Mouse (Mus musculus) G1E (cell line): Measurements from ENCODE around the gene Adm. TPM values are rescaled to one million over a fixed set of nuclear protein-coding genes. Genes with fewer than 3 reads are reported as not detected.

Experiments used
- ATAC-seq: 2 replicates; pipeline ENCODE4 v1.8.0; 2016; ENCODE audit warnings: mild to moderate bottlenecking; ENCODE audit not compliant: insufficient number of reproducible peaks, poor library complexity, low FRiP score, severe bottlenecking; ENCODE audit errors: extremely low read depth
- DNase-seq: peaks from one replicate; pipeline ENCODE4 v3.0.0; 2012; ENCODE audit warnings: low spot score
- H3K27me3 ChIP-seq: 2 replicates; pipeline ENCODE4 v1.6.1; 2012; ENCODE audit warnings: mild to moderate bottlenecking, low read length, inconsistent platforms; ENCODE audit not compliant: insufficient read depth
- H3K36me3 ChIP-seq: replicated peaks from 2 replicates; pipeline ENCODE3; 2012; ENCODE audit warnings: mild to moderate bottlenecking, inconsistent platforms
- H3K4me1 ChIP-seq: 2 replicates; pipeline ENCODE4 v1.6.1; 2012; ENCODE audit warnings: low read depth, low read length, inconsistent platforms, mixed read lengths; ENCODE audit not compliant: insufficient read depth
- H3K4me3 ChIP-seq: 2 replicates; pipeline ENCODE4 v1.5.1; 2012; ENCODE audit warnings: low read depth, mild to moderate bottlenecking, inconsistent platforms, low read length, moderate library complexity, mixed read lengths
- H3K9me3 ChIP-seq: replicated peaks from 2 replicates; pipeline ENCODE4 v1.6.1; 2012; ENCODE audit warnings: inconsistent platforms
- CTCF ChIP-seq: IDR thresholded peaks from 2 replicates; pipeline ENCODE4 v1.5.1; 2012; ENCODE audit warnings: low read depth, low read length, inconsistent platforms, mixed read lengths
- GATA1 ChIP-seq: IDR thresholded peaks from 2 replicates; pipeline ENCODE4 v1.6.1; 2012; ENCODE audit warnings: borderline replicate concordance, low read length, inconsistent platforms, mixed read lengths
- GATA2 ChIP-seq: IDR thresholded peaks from 2 replicates; pipeline ENCODE4 v1.6.1; 2012; ENCODE audit warnings: low read depth, low read length, inconsistent platforms, borderline replicate concordance
- POLR2AphosphoS5 ChIP-seq: IDR thresholded peaks from 2 replicates; pipeline ENCODE4 v1.6.1; 2012; ENCODE audit warnings: low read depth, low read length, inconsistent platforms; ENCODE audit not compliant: insufficient replicate concordance
- TAL1 ChIP-seq: conservative IDR thresholded peaks from 2 replicates; pipeline ENCODE4 v1.6.1; 2012; ENCODE audit warnings: low read depth, low read length, inconsistent platforms, mixed read lengths
- polyA plus RNA-seq: library from polyadenylated mRNA; stranded (reverse); fragments of >175 nt; gene quantifications from 2 replicates; pipeline ENCODE4 v1.2.3, GENCODE M21; 2012
- total RNA-seq, 2 experiments: library from RNA; stranded (forward) in 1 of 2; stranded (reverse) in 1 of 2; fragments of 200-1000 nt in 1 of 2; fragments of >200 nt in 1 of 2; fragmentation: Nextera tagmentation in 1 of 2; gene quantifications; 2 replicates each; pipeline ENCODE4 v1.2.3; 2014 to 2017

Gene Adm
- total and polyA plus RNA-seq, 3 experiments: not detected

GRCm38 (mm10) chr7:110651091-110651490 lies 23.6 kb downstream of the Adm start:
- ATAC-seq (no peak), DNase-seq (no peak)
- H3K9me3 ChIP-seq: no peaks in the 10 kb centered on the region
- no peaks in the 10 kb centered on the region for H3K36me3 ChIP-seq
- no peak overlapping the region for H3K4me3 ChIP-seq
- no peak for TF ChIP-seq TAL1
- TF ChIP-seq GATA2: no peak
- TF ChIP-seq CTCF: no peak
- no peak for TF ChIP-seq GATA1
- TF ChIP-seq POLR2AphosphoS5: no peak
- H3K4me1 ChIP-seq: no peaks in the 10 kb centered on the region
- H3K27me3 ChIP-seq: peaks cover 6% of the 10 kb centered on the region

GRCm38 (mm10) chr7:110655230-110655629 lies 27.8 kb downstream of the Adm start:
- ATAC-seq (no peak), DNase-seq (no peak)
- Histone ChIP-seq H3K9me3 (no peaks in the 10 kb centered on the region), H3K36me3 (no peaks in the 10 kb centered on the region), H3K27me3 (peaks cover 14% of the 10 kb centered on the region), H3K4me1 (no peaks in the 10 kb centered on the region), H3K4me3 (no peak overlapping the region)
- TF ChIP-seq TAL1: no peak
- no peak for TF ChIP-seq POLR2AphosphoS5
- TF ChIP-seq CTCF: no peak
- no peak for TF ChIP-seq GATA2
- TF ChIP-seq GATA1: no peak

- ATAC-seq (no peak), DNase-seq (no peak)
- TF ChIP-seq TAL1 (no peak), GATA1 (no peak), POLR2AphosphoS5 (no peak), CTCF (no peak), GATA2 (no peak)
- Histone ChIP-seq H3K9me3 (no peaks in the 10 kb centered on the region), H3K27me3 (peaks cover 14% of the 10 kb centered on the region), H3K36me3 (no peaks in the 10 kb centered on the region), H3K4me1 (no peaks in the 10 kb centered on the region), H3K4me3 (no peak overlapping the region)
Measured at GRCm38 (mm10) chr7:110655966-110656365, 28.5 kb downstream of the Adm start.

GRCm38 (mm10) chr7:110658378-110658928 lies 31.0 kb downstream of the Adm start:
- H3K9me3 ChIP-seq: no peaks in the 10 kb centered on the region
- H3K4me3 ChIP-seq: no peak overlapping the region
- H3K27me3 ChIP-seq: peaks cover 14% of the 10 kb centered on the region
- ATAC-seq (no peak), DNase-seq (no peak)
- H3K36me3 ChIP-seq: no peaks in the 10 kb centered on the region
- no peak for TF ChIP-seq GATA1
- TF ChIP-seq TAL1: no peak
- no peak for TF ChIP-seq POLR2AphosphoS5
- TF ChIP-seq GATA2: no peak
- TF ChIP-seq CTCF: no peak
- no peaks in the 10 kb centered on the region for H3K4me1 ChIP-seq

- Histone ChIP-seq H3K4me3 (no peak overlapping the region), H3K4me1 (no peaks in the 10 kb centered on the region), H3K9me3 (no peaks in the 10 kb centered on the region), H3K36me3 (no peaks in the 10 kb centered on the region), H3K27me3 (peaks cover 5% of the 10 kb centered on the region; the same call in 1 of the 2 replicates)
- TF ChIP-seq CTCF: no peak
- TF ChIP-seq POLR2AphosphoS5: no peak
- no peak for TF ChIP-seq GATA1
- no peak for TF ChIP-seq GATA2
- TF ChIP-seq TAL1: no peak
- no peak for DNase-seq
- no peak for ATAC-seq
Measured at GRCm38 (mm10) chr7:110666537-110666936, 39.1 kb downstream of the Adm start.

GRCm38 (mm10) chr7:110668247-110668646 lies 40.8 kb downstream of the Adm start:
- DNase-seq (no peak), ATAC-seq (no peak)
- Histone ChIP-seq H3K4me1 (no peaks in the 10 kb centered on the region), H3K27me3 (peaks cover 5% of the 10 kb centered on the region; the same call in 1 of the 2 replicates), H3K9me3 (no peaks in the 10 kb centered on the region), H3K36me3 (no peaks in the 10 kb centered on the region), H3K4me3 (no peak overlapping the region)
- no peak for TF ChIP-seq CTCF
- TF ChIP-seq GATA2: no peak
- TF ChIP-seq GATA1: no peak
- TF ChIP-seq POLR2AphosphoS5: no peak
- TF ChIP-seq TAL1: no peak
